Mouse (Mus musculus): Measurements from ENCODE around the gene 5430427O19Rik. TPM values are rescaled to one million over a fixed set of nuclear protein-coding genes. Genes with fewer than 3 reads are reported as not detected.

The 5430427O19Rik gene
- polyA plus RNA-seq (2015; fragmentation: Illumina TruSeq; extraction: RNeasy Lipid Tissue Mini Kit (QIAGEN cat#74804); ENCODE audit: insufficient read depth, low replicate concordance): 19.8 TPM

DNA sequence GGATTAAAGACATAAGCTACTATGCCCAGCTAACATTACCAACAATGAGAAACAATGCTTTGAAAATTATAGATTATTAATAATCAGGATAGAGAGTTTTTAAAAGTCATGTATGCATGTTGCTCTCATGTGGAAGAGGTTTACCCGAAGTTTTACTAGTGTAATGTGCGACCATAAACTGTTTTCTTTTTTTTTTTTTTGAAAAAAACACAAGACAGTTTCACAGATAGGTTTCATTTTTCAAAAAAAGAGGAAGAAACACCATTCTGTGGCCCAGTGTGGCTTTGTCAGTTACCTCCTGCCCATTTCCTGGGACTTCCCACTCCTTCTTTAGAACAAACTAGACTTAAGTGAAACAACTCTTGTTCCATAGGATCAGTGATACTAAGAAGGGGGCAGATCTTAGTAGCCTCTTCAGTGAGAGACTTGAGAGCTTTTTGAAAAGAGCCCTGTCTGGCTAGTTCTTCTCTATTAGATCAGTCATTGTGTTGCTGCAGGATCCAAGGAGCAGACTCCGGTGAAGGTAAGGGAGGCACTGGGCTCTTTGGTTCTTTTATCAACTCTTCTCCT is at the start of gene 5430427O19Rik:
Gene 5430427O19Rik (plus strand): TSS at position 441 of the 570 bp plus-strand sequence.

Other genes with a start within 250 kb of the 5430427O19Rik start
- 8.6 TPM for gene Gk, start 93.5 kb upstream of the 5430427O19Rik start, polyA plus RNA-seq (2015; fragmentation: Illumina TruSeq; extraction: RNeasy Lipid Tissue Mini Kit (QIAGEN cat#74804); ENCODE audit: insufficient read depth, low replicate concordance)
- gene Samt3, start 173.8 kb downstream of the 5430427O19Rik start, polyA plus RNA-seq (2015; fragmentation: Illumina TruSeq; extraction: RNeasy Lipid Tissue Mini Kit (QIAGEN cat#74804); ENCODE audit: insufficient read depth, low replicate concordance): not detected

All from spleen, adult 10 weeks (tissue).